Mouse (Mus musculus): Measurements from ENCODE around the gene Sox6. TPM values are rescaled to one million over a fixed set of nuclear protein-coding genes. Genes with fewer than 3 reads are reported as not detected.

The Sox6 gene
- polyA plus RNA-seq, 1 experiment from 2014 or later = 20.9 TPM

- Histone ChIP-seq H3K9ac (ENCODE audit: low read length) (no peak overlapping the region), H3K9me3 (ENCODE audit: control insufficient read depth, low read length) (no peaks in the 10 kb centered on the region), H3K27me3 (ENCODE audit: control insufficient read depth, insufficient read depth, low read depth, low read length) (no peaks in the 10 kb centered on the region), H3K36me3 (ENCODE audit: control insufficient read depth, insufficient read depth, low read length) (no peaks in the 10 kb centered on the region), H3K4me3 (ENCODE audit: low read length) (no peak overlapping the region), H3K4me1 (replicated peaks; ENCODE audit: control insufficient read depth, insufficient read depth, low read length) (0 out of 2 replicates have a peak, but pooled peaks cover 2% of the 10 kb centered on the region), H3K4me2 (ENCODE audit: low read depth, low read length) (no peak overlapping the region), H3K27ac (ENCODE audit: low read length) (no peak overlapping the region)
- 33% methylated on average over 9 of the region's 9 CpGs for WGBS
- ATAC-seq (ENCODE audit: low read depth) = no peak
Measured at GRCm38 (mm10) chr7:115859691-115860401, 178.8 kb downstream of the Sox6 start.

- H3K4me2 ChIP-seq (ENCODE audit: low read depth, low read length) = no peak overlapping the region
- no peak overlapping the region for H3K27ac ChIP-seq (ENCODE audit: low read length)
- no peaks in the 10 kb centered on the region for H3K9me3 ChIP-seq (ENCODE audit: control insufficient read depth, low read length)
- no peaks in the 10 kb centered on the region for H3K4me1 ChIP-seq (replicated peaks; ENCODE audit: control insufficient read depth, insufficient read depth, low read length)
- H3K36me3 ChIP-seq (ENCODE audit: control insufficient read depth, insufficient read depth, low read length) = no peaks in the 10 kb centered on the region
- no peaks in the 10 kb centered on the region for H3K27me3 ChIP-seq (ENCODE audit: control insufficient read depth, insufficient read depth, low read depth, low read length)
- 85% methylated on average over 4 of the region's 4 CpGs for WGBS
- no peak overlapping the region for H3K4me3 ChIP-seq (ENCODE audit: low read length)
- no peak for ATAC-seq (ENCODE audit: low read depth)
- H3K9ac ChIP-seq (ENCODE audit: low read length) = no peak overlapping the region
Measured at GRCm38 (mm10) chr7:115851131-115851530, 187.5 kb downstream of the Sox6 start.

- Histone ChIP-seq H3K27me3 (ENCODE audit: control insufficient read depth, insufficient read depth, low read depth, low read length) (no peaks in the 10 kb centered on the region), H3K36me3 (ENCODE audit: control insufficient read depth, insufficient read depth, low read length) (no peaks in the 10 kb centered on the region), H3K4me3 (ENCODE audit: low read length) (no peak overlapping the region), H3K4me2 (ENCODE audit: low read depth, low read length) (no peak overlapping the region), H3K9me3 (ENCODE audit: control insufficient read depth, low read length) (no peaks in the 10 kb centered on the region), H3K4me1 (replicated peaks; ENCODE audit: control insufficient read depth, insufficient read depth, low read length) (no peaks in the 10 kb centered on the region), H3K27ac (ENCODE audit: low read length) (no peak overlapping the region), H3K9ac (ENCODE audit: low read length) (no peak overlapping the region)
- ATAC-seq (ENCODE audit: low read depth) = no peak
- 75% methylated on average over 4 of the region's 4 CpGs for WGBS
Measured at GRCm38 (mm10) chr7:115845791-115846366, 192.7 kb downstream of the Sox6 start.

- Histone ChIP-seq H3K4me1 (replicated peaks; ENCODE audit: control insufficient read depth, insufficient read depth, low read length) (no peaks in the 10 kb centered on the region), H3K27ac (ENCODE audit: low read length) (no peak overlapping the region), H3K4me3 (ENCODE audit: low read length) (no peak overlapping the region), H3K36me3 (ENCODE audit: control insufficient read depth, insufficient read depth, low read length) (no peaks in the 10 kb centered on the region), H3K9ac (ENCODE audit: low read length) (no peak overlapping the region), H3K27me3 (ENCODE audit: control insufficient read depth, insufficient read depth, low read depth, low read length) (no peaks in the 10 kb centered on the region), H3K9me3 (ENCODE audit: control insufficient read depth, low read length) (no peaks in the 10 kb centered on the region), H3K4me2 (ENCODE audit: low read depth, low read length) (no peak overlapping the region)
- WGBS = 82% methylated on average over 3 of the region's 3 CpGs
- no peak for ATAC-seq (ENCODE audit: low read depth)
Measured at GRCm38 (mm10) chr7:115844910-115845309, 193.7 kb downstream of the Sox6 start.

DNA sequence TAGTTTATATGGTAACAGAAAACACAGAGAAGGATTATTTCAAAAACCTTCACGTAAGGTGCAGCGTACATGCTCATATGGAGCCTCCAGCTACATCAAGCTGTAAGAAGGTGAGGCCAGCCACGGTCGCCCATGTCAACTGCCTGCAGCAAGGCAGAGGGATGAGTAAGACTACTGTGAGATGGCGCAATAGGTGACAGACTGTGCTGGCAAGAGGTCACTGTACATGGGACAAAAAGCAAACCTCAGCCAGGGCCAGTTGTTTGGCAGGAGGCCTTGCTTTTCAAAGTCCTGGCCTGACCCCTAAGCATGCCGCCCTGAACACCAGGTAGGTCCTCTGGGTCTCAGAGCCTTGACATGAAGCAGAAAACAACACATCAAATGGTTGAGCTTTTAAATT lies 194.2 kb downstream of the Sox6 start:
- H3K4me3 ChIP-seq (ENCODE audit: low read length) = no peak overlapping the region
- WGBS = 86% methylated on average over 6 of the region's 6 CpGs
- H3K27me3 ChIP-seq (ENCODE audit: control insufficient read depth, insufficient read depth, low read depth, low read length) = no peaks in the 10 kb centered on the region
- no peak overlapping the region for H3K27ac ChIP-seq (ENCODE audit: low read length)
- no peak overlapping the region for H3K4me2 ChIP-seq (ENCODE audit: low read depth, low read length)
- no peaks in the 10 kb centered on the region for H3K36me3 ChIP-seq (ENCODE audit: control insufficient read depth, insufficient read depth, low read length)
- no peaks in the 10 kb centered on the region for H3K9me3 ChIP-seq (ENCODE audit: control insufficient read depth, low read length)
- H3K9ac ChIP-seq (ENCODE audit: low read length) = no peak overlapping the region
- no peak for ATAC-seq (ENCODE audit: low read depth)
- no peaks in the 10 kb centered on the region for H3K4me1 ChIP-seq (replicated peaks; ENCODE audit: control insufficient read depth, insufficient read depth, low read length)

DNA sequence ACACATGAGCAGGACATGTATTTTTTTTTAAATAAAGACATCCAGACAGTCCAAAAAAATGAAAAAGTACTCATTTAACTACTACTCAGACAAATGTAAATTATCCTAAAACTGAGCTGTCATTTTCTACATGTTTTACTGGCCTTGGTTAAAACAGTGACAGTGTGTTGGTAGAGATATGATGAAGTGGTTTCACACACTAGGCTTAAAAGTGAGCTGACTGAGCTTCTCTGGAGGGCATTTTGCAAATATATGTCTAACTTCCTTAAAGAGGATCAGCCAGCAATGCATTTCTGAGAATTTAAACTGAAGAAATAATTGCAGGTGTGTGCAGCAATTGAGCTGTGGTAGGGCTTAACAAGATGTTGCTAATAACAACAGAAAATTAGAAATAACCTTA lies 196.3 kb downstream of the Sox6 start:
- Histone ChIP-seq H3K27me3 (ENCODE audit: control insufficient read depth, insufficient read depth, low read depth, low read length) (no peaks in the 10 kb centered on the region), H3K4me2 (ENCODE audit: low read depth, low read length) (no peak overlapping the region), H3K9me3 (ENCODE audit: control insufficient read depth, low read length) (no peaks in the 10 kb centered on the region), H3K9ac (ENCODE audit: low read length) (no peak overlapping the region), H3K4me3 (ENCODE audit: low read length) (no peak overlapping the region), H3K27ac (ENCODE audit: low read length) (no peak overlapping the region), H3K4me1 (replicated peaks; ENCODE audit: control insufficient read depth, insufficient read depth, low read length) (no peaks in the 10 kb centered on the region), H3K36me3 (ENCODE audit: control insufficient read depth, insufficient read depth, low read length) (no peaks in the 10 kb centered on the region)
- ATAC-seq (ENCODE audit: low read depth) = no peak

DNA sequence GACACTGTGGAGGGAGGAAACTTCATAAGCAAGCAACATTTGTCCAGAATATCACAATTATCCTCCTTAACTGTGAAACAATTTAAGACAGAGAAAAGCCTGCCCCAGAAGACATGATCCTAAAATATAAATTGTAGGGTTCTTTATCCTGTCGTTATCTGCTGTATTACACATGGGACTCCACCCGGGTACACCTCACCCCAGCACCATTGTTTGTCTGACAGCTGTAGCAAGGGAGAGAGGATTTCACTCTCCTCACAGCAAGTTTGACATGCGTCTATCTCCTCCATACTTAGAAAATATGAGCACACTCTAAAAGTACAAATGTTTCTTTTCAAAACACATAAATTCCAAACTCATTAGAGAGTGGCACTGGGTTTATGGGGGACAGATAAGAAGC lies 198.0 kb downstream of the Sox6 start:
- no peak overlapping the region for H3K4me2 ChIP-seq (ENCODE audit: low read depth, low read length)
- WGBS = 56% methylated on average over 3 of the region's 3 CpGs
- H3K27me3 ChIP-seq (ENCODE audit: control insufficient read depth, insufficient read depth, low read depth, low read length) = no peaks in the 10 kb centered on the region
- H3K9ac ChIP-seq (ENCODE audit: low read length) = no peak overlapping the region
- no peak overlapping the region for H3K4me3 ChIP-seq (ENCODE audit: low read length)
- ATAC-seq (ENCODE audit: low read depth) = no peak
- no peak overlapping the region for H3K27ac ChIP-seq (ENCODE audit: low read length)
- H3K36me3 ChIP-seq (ENCODE audit: control insufficient read depth, insufficient read depth, low read length) = no peaks in the 10 kb centered on the region
- H3K4me1 ChIP-seq (replicated peaks; ENCODE audit: control insufficient read depth, insufficient read depth, low read length) = no peaks in the 10 kb centered on the region
- no peaks in the 10 kb centered on the region for H3K9me3 ChIP-seq (ENCODE audit: control insufficient read depth, low read length)

GRCm38 (mm10) chr7:115835005-115835404 lies 203.6 kb downstream of the Sox6 start:
- H3K36me3 ChIP-seq (ENCODE audit: control insufficient read depth, insufficient read depth, low read length) = no peaks in the 10 kb centered on the region
- no peaks in the 10 kb centered on the region for H3K9me3 ChIP-seq (ENCODE audit: control insufficient read depth, low read length)
- H3K4me3 ChIP-seq (ENCODE audit: low read length) = no peak overlapping the region
- peaks cover 11% of the 10 kb centered on the region for H3K4me1 ChIP-seq (replicated peaks; ENCODE audit: control insufficient read depth, insufficient read depth, low read length)
- no peak for ATAC-seq (ENCODE audit: low read depth)
- H3K27me3 ChIP-seq (ENCODE audit: control insufficient read depth, insufficient read depth, low read depth, low read length) = no peaks in the 10 kb centered on the region
- H3K27ac ChIP-seq (ENCODE audit: low read length) = no peak overlapping the region
- 70% methylated on average over 3 of the region's 3 CpGs for WGBS
- H3K9ac ChIP-seq (ENCODE audit: low read length) = no peak overlapping the region
- H3K4me2 ChIP-seq (ENCODE audit: low read depth, low read length) = no peak overlapping the region

- no peak overlapping the region for H3K27ac ChIP-seq (ENCODE audit: low read length)
- 40% methylated on average over 3 of the region's 3 CpGs for WGBS
- H3K9ac ChIP-seq (ENCODE audit: low read length) = no peak overlapping the region
- peaks cover 11% of the 10 kb centered on the region for H3K4me1 ChIP-seq (replicated peaks; ENCODE audit: control insufficient read depth, insufficient read depth, low read length)
- no peaks in the 10 kb centered on the region for H3K9me3 ChIP-seq (ENCODE audit: control insufficient read depth, low read length)
- H3K36me3 ChIP-seq (ENCODE audit: control insufficient read depth, insufficient read depth, low read length) = no peaks in the 10 kb centered on the region
- no peak overlapping the region for H3K4me3 ChIP-seq (ENCODE audit: low read length)
- no peaks in the 10 kb centered on the region for H3K27me3 ChIP-seq (ENCODE audit: control insufficient read depth, insufficient read depth, low read depth, low read length)
- H3K4me2 ChIP-seq (ENCODE audit: low read depth, low read length) = no peak overlapping the region
- ATAC-seq (ENCODE audit: low read depth) = no peak
Measured at GRCm38 (mm10) chr7:115833701-115834100, 204.9 kb downstream of the Sox6 start.
